Mouse (Mus musculus) lung, postnatal 0 days (tissue): ENCODE data around the gene Dclk1. TPM values are rescaled to one million over a fixed set of nuclear protein-coding genes. Genes with fewer than 3 reads are reported as not detected.

Experiments
- ATAC-seq: fragments of 200-750 bp; cut with Nextera tagmentation; 2 replicates; pipeline ENCODE4 v1.8.0; 2017; ENCODE audit warnings: moderate library complexity
- DNase-seq: peaks from one replicate; pipeline ENCODE4 v3.0.0-alpha.2; 2016; ENCODE audit warnings: low spot score
- H3K27ac ChIP-seq: fragments of 300-500 bp; sonication (generic); 2 replicates; pipeline ENCODE4 v1.5.1; 2014; ENCODE audit warnings: antibody characterized with exemption, mild to moderate bottlenecking, low read length, mixed read lengths
- H3K27me3 ChIP-seq: fragments of 300-500 bp; sonication (generic); replicated peaks from 2 replicates; pipeline ENCODE4 v1.6.1; 2014; ENCODE audit warnings: low read length, mixed read lengths; ENCODE audit not compliant: insufficient read depth
- H3K36me3 ChIP-seq: fragments of 300-500 bp; sonication (generic); 2 replicates; pipeline ENCODE4 v1.6.1; 2014; ENCODE audit warnings: low read length, mixed read lengths; ENCODE audit not compliant: insufficient read depth
- H3K4me1 ChIP-seq: fragments of 300-500 bp; sonication (generic); 2 replicates; pipeline ENCODE4 v1.6.1; 2014; ENCODE audit warnings: antibody characterized with exemption, low read depth, low read length, mixed read lengths; ENCODE audit not compliant: insufficient read depth
- H3K4me2 ChIP-seq: fragments of 300-500 bp; sonication (generic); replicated peaks from 2 replicates; pipeline ENCODE4 v1.6.1; 2014; ENCODE audit warnings: low read depth, mild to moderate bottlenecking, low read length, moderate library complexity, mixed read lengths
- H3K4me3 ChIP-seq: fragments of 300-500 bp; sonication (generic); 2 replicates; pipeline ENCODE4 v1.5.1; 2014; ENCODE audit warnings: low read depth, low read length
- H3K9ac ChIP-seq: fragments of 300-500 bp; sonication (generic); replicated peaks from 2 replicates; pipeline ENCODE4 v1.6.1; 2014; ENCODE audit warnings: low read depth, mild to moderate bottlenecking
- H3K9me3 ChIP-seq: fragments of 300-500 bp; sonication (generic); 2 replicates; pipeline ENCODE4 v1.6.1; 2016; ENCODE audit warnings: low read length, mixed read lengths
- CTCF ChIP-seq: IDR thresholded peaks from 2 replicates; pipeline ENCODE4 v1.5.1; 2016; ENCODE audit warnings: antibody characterized with exemption, mild to moderate bottlenecking
- EP300 ChIP-seq: IDR thresholded peaks from 2 replicates; pipeline ENCODE4 v1.6.1; 2016; ENCODE audit warnings: antibody characterized with exemption, mild to moderate bottlenecking, control low read depth
- WGBS: fragments of 180-500 bp; shearing (Covaris S2); extraction: QIAGEN DNeasy Blood & Tissue Kit; methylation state at CpG from one replicate; pipeline ENCODE4 v1.1.7; 2014; 5-methylcytosine and 5-hydroxymethylcytosine counted together
- polyA plus RNA-seq: library from polyadenylated mRNA; unstranded; fragments of >200 nt; fragmentation: Nextera tagmentation; extraction: Ambion mirVana; gene quantifications from 2 replicates; pipeline ENCODE4 v1.2.1, GENCODE M21; 2015

Gene Dclk1
- polyA plus RNA-seq, 1 experiment from 2014 or later, result 3.1 TPM

DNA sequence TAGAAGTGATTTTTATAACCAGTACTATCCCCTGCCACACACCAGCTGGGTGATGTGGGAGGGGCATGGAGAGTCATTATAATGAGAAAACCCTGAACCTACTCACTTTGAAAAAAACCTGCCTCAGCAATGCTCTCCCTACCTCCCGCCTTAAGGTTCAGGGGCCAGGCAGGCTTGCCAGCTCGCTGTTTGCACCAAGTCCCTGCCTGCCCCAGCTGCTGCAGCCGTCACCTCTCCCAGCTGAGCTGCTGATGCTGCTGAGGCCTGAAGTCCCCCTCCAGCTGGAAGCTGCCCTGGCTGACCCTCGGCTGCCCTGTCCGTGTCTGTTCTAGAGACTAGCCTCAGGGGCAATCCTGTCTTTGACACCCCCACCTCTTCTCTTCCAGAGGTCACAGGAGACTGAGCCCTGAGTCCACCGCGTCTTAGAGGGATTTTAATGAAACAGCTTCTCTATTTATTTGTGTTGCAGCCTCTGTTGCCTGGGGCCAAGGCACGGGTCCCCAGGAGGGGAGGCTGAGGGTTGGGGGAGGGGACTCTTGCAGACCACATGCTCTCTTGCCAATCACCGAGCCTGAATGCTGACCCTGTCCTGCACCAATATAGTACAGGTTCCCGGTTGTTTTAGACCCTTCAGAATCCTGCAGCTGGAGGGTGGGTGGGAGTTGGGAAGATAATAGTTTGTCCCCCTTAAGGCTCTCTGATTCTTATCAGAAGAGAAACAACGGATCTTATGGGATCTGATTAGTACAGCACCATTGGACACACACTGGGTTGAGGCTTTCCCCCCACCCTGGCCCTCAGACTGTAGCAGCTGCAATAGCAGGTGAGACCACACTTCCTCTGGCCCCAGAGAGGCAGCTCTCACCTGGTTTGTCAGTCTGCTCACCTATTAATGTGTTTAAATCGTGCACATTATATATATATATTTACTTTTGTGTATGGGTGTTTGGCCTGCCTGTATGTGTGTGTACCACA is 346.1 kb downstream of the Dclk1 start:
- Histone ChIP-seq H3K4me1 (no peaks in the 10 kb centered on the region), H3K4me2 (no peak overlapping the region), H3K27ac (no peak overlapping the region), H3K9me3 (no peaks in the 10 kb centered on the region), H3K36me3 (no peaks in the 10 kb centered on the region), H3K9ac (no peak overlapping the region), H3K27me3 (no peaks in the 10 kb centered on the region), H3K4me3 (no peak overlapping the region)
- ATAC-seq (peak; percentile 16; the same call in 1 of the 2 replicates), DNase-seq (no peak)
- TF ChIP-seq CTCF, result no peak
- no peak for TF ChIP-seq EP300
- WGBS, result 20% methylated on average over 12 of the region's 12 CpGs

Other genes starting within 250 kb of the Dclk1 start
- gene Ccna1, start 186.9 kb upstream of the Dclk1 start, polyA plus RNA-seq, result 10.7 and 11.9 TPM in 2 replicates
- gene Spg20, start 130.3 kb upstream of the Dclk1 start, polyA plus RNA-seq, result 18.7 and 21.3 TPM in 2 replicates
- gene Ccdc169, start 105.0 kb upstream of the Dclk1 start, polyA plus RNA-seq, result 0.06 TPM in 1 of 2 replicates, not detected in the other
- gene Sohlh2, start 60.3 kb upstream of the Dclk1 start, polyA plus RNA-seq, result not detected in 2 replicates
- not detected in 2 replicates for gene Gm21954, start 229.8 kb downstream of the Dclk1 start, polyA plus RNA-seq